Mouse (Mus musculus) CH12.LX (cell line): ENCODE measurements at regions not wholly inside any gene's neighbourhood (a gene's known extent, or its start where the extent isn't known, plus 50 kb on each side); places are given as distances from the start of the nearest gene placed in this dataset.

Experiments
- DNase-seq: peaks from one replicate; pipeline ENCODE4 v3.0.0-alpha.2; 2013; ENCODE audit errors: extremely low read depth
- H3K27ac ChIP-seq: 2 replicates; pipeline ENCODE4 v1.5.1; 2012; ENCODE audit warnings: low read depth, mild to moderate bottlenecking, control low read depth, moderate library complexity; ENCODE audit not compliant: insufficient read depth
- H3K27me3 ChIP-seq: replicated peaks from 2 replicates; pipeline ENCODE3; 2012; ENCODE audit warnings: inconsistent platforms
- H3K36me3 ChIP-seq, 2 experiments: replicated peaks in 1 of 2; 2 replicates each; pipeline versions ENCODE3 to v1.6.1; 2012; ENCODE audit warnings: inconsistent platforms in 1 of 2, low read length in 1 of 2, mild to moderate bottlenecking in 1 of 2, mixed read lengths in 1 of 2, moderate library complexity in 1 of 2; ENCODE audit not compliant: control insufficient read depth in 1 of 2, insufficient read depth in 1 of 2
- H3K4me1 ChIP-seq, 2 experiments: 2 replicates each; pipeline ENCODE4 v1.6.1; 2012; ENCODE audit warnings: inconsistent platforms in 1 of 2, moderate library complexity in 1 of 2; ENCODE audit not compliant: insufficient read depth in 2 of 2, control insufficient read depth in 1 of 2
- H3K4me2 ChIP-seq: 2 replicates; pipeline ENCODE4 v1.6.1; 2012; ENCODE audit warnings: low read depth, mild to moderate bottlenecking, control low read depth; ENCODE audit not compliant: poor library complexity, insufficient read depth, severe bottlenecking
- H3K4me3 ChIP-seq, 3 experiments: fragments of 150-350 bp in 1 of 3; sonication (generic) in 1 of 3; replicated peaks in 1 of 3; 2 replicates each; pipeline versions ENCODE3 to v1.5.1; 2011 to 2012; ENCODE audit warnings: low read depth in 2 of 3, low read length in 2 of 3, mild to moderate bottlenecking in 2 of 3, moderate library complexity in 2 of 3, control low read depth in 1 of 3, improper control_type of control experiment in 1 of 3, inconsistent platforms in 1 of 3, mixed read lengths in 1 of 3; ENCODE audit not compliant: poor library complexity in 1 of 3
- H3K79me2 ChIP-seq: replicated peaks from 2 replicates; pipeline ENCODE4 v1.6.1; 2012; ENCODE audit warnings: mild to moderate bottlenecking, moderate library complexity; ENCODE audit not compliant: control insufficient read depth, poor library complexity, insufficient read depth, severe bottlenecking; ENCODE audit errors: extremely low read depth
- H3K9ac ChIP-seq: 2 replicates; pipeline ENCODE4 v1.6.1; 2012; ENCODE audit warnings: low read depth, mild to moderate bottlenecking, control low read depth, moderate library complexity; ENCODE audit not compliant: insufficient read depth
- H3K9me3 ChIP-seq: replicated peaks from 2 replicates; pipeline ENCODE3; 2012; ENCODE audit warnings: low read length, inconsistent platforms, mixed read lengths
- CTCF ChIP-seq, 2 experiments: IDR thresholded peaks in 1 of 2; conservative IDR thresholded peaks in 1 of 2; 2 replicates each; pipeline ENCODE4 v1.5.1; 2011 to 2012; ENCODE audit warnings: low read depth in 2 of 2, low read length in 2 of 2, improper control_type of control experiment in 1 of 2, inconsistent platforms in 1 of 2, mild to moderate bottlenecking in 1 of 2, moderate library complexity in 1 of 2
- E2F4 ChIP-seq: IDR thresholded peaks from 2 replicates; pipeline ENCODE4 v1.6.1; 2011; ENCODE audit warnings: low read depth, low read length, improper control_type of control experiment; ENCODE audit not compliant: insufficient replicate concordance
- IRF4 ChIP-seq: IDR thresholded peaks from 2 replicates; pipeline ENCODE4 v1.6.1; 2014; ENCODE audit warnings: low read depth, mild to moderate bottlenecking, inconsistent platforms, low read length, improper control_type of control experiment
- JUN ChIP-seq: IDR thresholded peaks from 2 replicates; pipeline ENCODE4 v1.6.1; 2011; ENCODE audit warnings: low read depth, mild to moderate bottlenecking, low read length, improper control_type of control experiment, moderate library complexity; ENCODE audit not compliant: insufficient read depth
- JUND ChIP-seq: conservative IDR thresholded peaks from 2 replicates; pipeline ENCODE4 v1.6.1; 2011; ENCODE audit warnings: low read depth, low read length, improper control_type of control experiment
- POLR2AphosphoS2 ChIP-seq: IDR thresholded peaks from 2 replicates; pipeline ENCODE4 v1.6.1; 2011; ENCODE audit warnings: low read depth, low read length, improper control_type of control experiment
- RAD21 ChIP-seq: IDR thresholded peaks from 2 replicates; pipeline ENCODE4 v1.6.1; 2011; ENCODE audit warnings: low read depth, mild to moderate bottlenecking, low read length, improper control_type of control experiment, moderate library complexity
- SMC3 ChIP-seq: IDR thresholded peaks from 2 replicates; pipeline ENCODE4 v1.6.1; 2011; ENCODE audit warnings: low read depth, low read length, improper control_type of control experiment
- TBP ChIP-seq: conservative IDR thresholded peaks from 2 replicates; pipeline ENCODE4 v1.6.1; 2011; ENCODE audit warnings: low read depth, low read length, improper control_type of control experiment
- ZMIZ1 ChIP-seq: IDR thresholded peaks from 2 replicates; pipeline ENCODE4 v1.6.1; 2012; ENCODE audit warnings: low read depth, mild to moderate bottlenecking, inconsistent platforms, low read length, improper control_type of control experiment
- dilution Hi-C: fragments of 300-500 bp; cut with MboI; formaldehyde crosslinking; loops from 2 replicates; pipeline ENCODE4 v1.14.3; 2020; ENCODE audit warnings: low sequenced_read_pairs; ENCODE audit not compliant: extremely low pct_unique_long_range_greater_than_20kb, extremely low pct_ligation_motif_present
- in situ Hi-C: fragments of 300-500 bp; cut with MboI; formaldehyde crosslinking; loops from 3 replicates; pipeline ENCODE4 v1.14.3; 2019; ENCODE audit warnings: low sequenced_read_pairs, low pct_ligation_motif_present, low pct_unique_long_range_greater_than_20kb, mixed read lengths

DNA sequence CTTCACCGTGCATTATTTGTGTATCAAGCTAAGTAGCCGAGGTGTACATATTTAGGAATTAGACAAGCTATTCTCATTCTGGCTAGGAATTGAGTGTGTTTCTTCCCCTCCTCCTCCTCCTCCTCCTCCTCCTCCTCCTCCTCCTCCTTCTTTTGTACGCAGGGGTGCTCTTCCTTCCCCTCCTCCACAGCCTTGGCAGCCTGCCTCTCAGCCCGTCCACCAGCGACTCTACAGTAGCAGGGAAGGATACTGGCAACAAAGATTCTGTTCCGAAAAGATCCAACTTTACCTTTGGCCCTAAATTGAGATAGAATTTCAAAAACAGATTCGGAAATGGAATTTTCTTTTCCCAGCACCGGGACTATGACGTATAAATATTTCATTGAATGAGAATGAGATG is 253.0 kb downstream of the Nup35 start:
- H3K36me3 ChIP-seq, result no peaks in the 10 kb centered on the region

DNA sequence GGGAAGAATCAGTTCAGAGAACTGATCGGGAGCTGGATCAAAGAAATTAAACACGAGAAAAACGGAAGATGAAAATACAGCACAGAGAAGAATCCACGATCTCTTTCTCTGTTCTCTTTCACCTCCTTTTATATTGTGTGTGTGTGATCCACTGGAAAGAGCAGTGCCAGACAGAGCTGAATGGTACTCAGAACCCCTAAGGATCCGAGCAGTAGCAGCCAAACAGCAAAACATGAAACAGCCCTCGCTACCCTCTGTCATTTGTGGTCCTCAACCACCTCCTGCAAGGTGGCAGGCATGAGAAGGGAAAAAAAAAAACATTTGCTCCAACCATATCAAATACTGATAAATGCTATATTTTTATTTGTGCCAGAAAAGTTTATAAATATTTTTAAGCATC is 253.4 kb downstream of the Nup35 start:
- Histone ChIP-seq H3K4me2 (no peak overlapping the region), H3K4me3 (no peak overlapping the region), H3K79me2 (no peaks in the 10 kb centered on the region), H3K9ac (no peak overlapping the region), H3K27ac (no peak overlapping the region), H3K36me3 (no peaks in the 10 kb centered on the region), H3K27me3 (no peaks in the 10 kb centered on the region), H3K4me1 (no peaks in the 10 kb centered on the region), H3K9me3 (peaks cover 2% of the 10 kb centered on the region)
- dilution Hi-C loops, result no loop called here
- in situ Hi-C loops, result no loop called here
- TF ChIP-seq E2F4, result no peak
- no peak for TF ChIP-seq RAD21
- DNase-seq, result no peak

More for the DNA sequence above, 253.0 kb downstream of the Nup35 start:
- TF ChIP-seq SMC3 (no peak), JUND (no peak), ZMIZ1 (no peak), IRF4 (no peak), E2F4 (no peak)
- no peak overlapping the region for H3K4me3 ChIP-seq
- H3K27ac ChIP-seq, result no peak overlapping the region
- H3K9ac ChIP-seq, result no peak overlapping the region
- no peaks in the 10 kb centered on the region for H3K4me1 ChIP-seq
- peaks cover 2% of the 10 kb centered on the region for H3K9me3 ChIP-seq
- no peaks in the 10 kb centered on the region for H3K27me3 ChIP-seq
- no peaks in the 10 kb centered on the region for H3K79me2 ChIP-seq
- in situ Hi-C loops (no loop called here), dilution Hi-C loops (no loop called here)
- no peak overlapping the region for H3K4me2 ChIP-seq
- no peak for DNase-seq

DNA sequence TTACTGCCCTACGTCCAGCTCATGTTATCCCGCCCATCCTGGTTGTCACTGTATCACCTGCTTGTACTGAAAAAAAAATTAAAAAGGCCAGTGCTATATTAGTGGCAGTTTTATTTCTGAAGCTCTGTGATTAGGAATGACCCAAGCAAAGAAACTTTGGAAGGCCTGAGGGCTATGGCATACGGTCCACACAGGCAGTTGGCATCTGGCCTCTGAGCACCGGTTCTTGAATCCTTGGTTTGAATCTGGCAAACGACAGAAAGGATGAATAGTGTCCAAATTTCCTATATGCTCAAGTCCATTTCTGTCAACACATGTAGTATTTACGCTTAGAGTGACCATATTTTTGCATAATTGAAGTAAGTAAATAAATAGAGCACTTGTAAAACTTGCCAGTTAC is 254.3 kb downstream of the Nup35 start:
- Histone ChIP-seq H3K27ac (no peak overlapping the region), H3K79me2 (no peaks in the 10 kb centered on the region), H3K9me3 (peaks cover 2% of the 10 kb centered on the region), H3K9ac (no peak overlapping the region), H3K4me2 (no peak overlapping the region), H3K4me1 (no peaks in the 10 kb centered on the region), H3K27me3 (no peaks in the 10 kb centered on the region), H3K36me3 (no peaks in the 10 kb centered on the region), H3K4me3 (no peak overlapping the region)
- dilution Hi-C loops, result no loop called here
- TF ChIP-seq CTCF (conservative IDR thresholded peaks at IDR 0.05 in 1 of 2, IDR thresholded peaks at IDR 0.05 in 1 of 2; ENCODE audit: low read depth in 2 of 2, low read length in 2 of 2), result no peak
- no peak for TF ChIP-seq POLR2AphosphoS2
- TF ChIP-seq TBP, result no peak
- no peak for TF ChIP-seq JUN
- no peak for TF ChIP-seq SMC3
- in situ Hi-C loops, result no loop called here
- no peak for DNase-seq
